Mouse (Mus musculus): ENCODE measurements around the gene Slc23a4. TPM values are rescaled to one million over a fixed set of nuclear protein-coding genes. Genes with fewer than 3 reads are reported as not detected.

Slc23a4 gene
- total and polyA plus RNA-seq, 3 experiments = 6.2 to 10.2 TPM; not detected in 1

GRCm38 (mm10) chr6:34941496-34941895, 46.7 kb downstream of the Slc23a4 start:
- TF ChIP-seq TCF12 (IDR thresholded peaks at IDR 0.05; ENCODE audit: low read depth, low read length) = no peak
- no peak for TF ChIP-seq POLR2AphosphoS5 (IDR thresholded peaks at IDR 0.05; ENCODE audit: borderline replicate concordance, low read depth, low read length)
- no peak for TF ChIP-seq CHD2 (IDR thresholded peaks at IDR 0.05; ENCODE audit: low read length)
- TF ChIP-seq MAX (IDR thresholded peaks at IDR 0.05; ENCODE audit: low read length) = no peak
- TF ChIP-seq ETS1 (IDR thresholded peaks at IDR 0.05; ENCODE audit: low read depth, low read length) = no peak
- TF ChIP-seq ZMIZ1 (IDR thresholded peaks at IDR 0.05; ENCODE audit: low read depth, low read length) = no peak
- no peak for DNase-seq (ENCODE audit: low read depth, low spot score)
- no peaks in the 10 kb centered on the region for H3K27me3 ChIP-seq (ENCODE audit: control insufficient read depth in 1 of 2, insufficient read depth in 2 of 2, low read length in 2 of 2)
- H3K36me3 ChIP-seq (ENCODE audit: control insufficient read depth in 1 of 2, insufficient read depth in 2 of 2, low read length in 2 of 2) = peaks cover 0 to 2% of the 10 kb centered on the region in 2 experiments; a peak in 1 of 4 replicates
- no peaks in the 10 kb centered on the region for H3K79me2 ChIP-seq (ENCODE audit: control insufficient read depth, insufficient read depth, low read length, poor library complexity)
- H3K9ac ChIP-seq (ENCODE audit: control insufficient read depth, low read depth, low read length, poor library complexity, severe bottlenecking) = no peak overlapping the region
- no peak overlapping the region for H3K27ac ChIP-seq (ENCODE audit: control insufficient read depth, low read depth, low read length)
- no peaks in the 10 kb centered on the region for H3K4me1 ChIP-seq (ENCODE audit: control insufficient read depth in 1 of 2, insufficient read depth in 2 of 2, low read length in 2 of 2)
- no peaks in the 10 kb centered on the region for H3K9me3 ChIP-seq (replicated peaks; ENCODE audit: insufficient read depth, low read length)
- no peak overlapping the region for H3K4me3 ChIP-seq (ENCODE audit: control insufficient read depth in 1 of 2, insufficient read depth in 1 of 2, low read depth in 2 of 2, low read length in 2 of 2)

- no peaks in the 10 kb centered on the region for H3K79me2 ChIP-seq (ENCODE audit: control insufficient read depth, insufficient read depth, low read length, poor library complexity)
- no peaks in the 10 kb centered on the region for H3K27me3 ChIP-seq (ENCODE audit: control insufficient read depth in 1 of 2, insufficient read depth in 2 of 2, low read length in 2 of 2)
- H3K9ac ChIP-seq (ENCODE audit: control insufficient read depth, low read depth, low read length, poor library complexity, severe bottlenecking) = no peak overlapping the region
- H3K4me3 ChIP-seq (ENCODE audit: control insufficient read depth in 1 of 2, insufficient read depth in 1 of 2, low read depth in 2 of 2, low read length in 2 of 2) = no peak overlapping the region
- no peak overlapping the region for H3K27ac ChIP-seq (ENCODE audit: control insufficient read depth, low read depth, low read length)
- TF ChIP-seq GATA1 (IDR thresholded peaks at IDR 0.05; ENCODE audit: low read depth, low read length) = no peak
- no peak for DNase-seq (ENCODE audit: low read depth, low spot score)
- peaks cover 0 to 2% of the 10 kb centered on the region in 2 experiments; a peak in 1 of 4 replicates for H3K36me3 ChIP-seq (ENCODE audit: control insufficient read depth in 1 of 2, insufficient read depth in 2 of 2, low read length in 2 of 2)
- no peaks in the 10 kb centered on the region for H3K9me3 ChIP-seq (replicated peaks; ENCODE audit: insufficient read depth, low read length)
- no peaks in the 10 kb centered on the region for H3K4me1 ChIP-seq (ENCODE audit: control insufficient read depth in 1 of 2, insufficient read depth in 2 of 2, low read length in 2 of 2)
Observed at GRCm38 (mm10) chr6:34939451-34939850, 48.8 kb downstream of the Slc23a4 start.

- no peak for DNase-seq (ENCODE audit: low read depth, low spot score)
- Histone ChIP-seq H3K4me3 (ENCODE audit: control insufficient read depth in 1 of 2, insufficient read depth in 1 of 2, low read depth in 2 of 2, low read length in 2 of 2) (no peak overlapping the region), H3K27ac (ENCODE audit: control insufficient read depth, low read depth, low read length) (no peak overlapping the region), H3K9ac (ENCODE audit: control insufficient read depth, low read depth, low read length, poor library complexity, severe bottlenecking) (no peak overlapping the region), H3K36me3 (ENCODE audit: control insufficient read depth in 1 of 2, insufficient read depth in 2 of 2, low read length in 2 of 2) (peaks cover 0 to 2% of the 10 kb centered on the region in 2 experiments; a peak in 1 of 4 replicates), H3K79me2 (ENCODE audit: control insufficient read depth, insufficient read depth, low read length, poor library complexity) (no peaks in the 10 kb centered on the region), H3K9me3 (replicated peaks; ENCODE audit: insufficient read depth, low read length) (no peaks in the 10 kb centered on the region), H3K27me3 (ENCODE audit: control insufficient read depth in 1 of 2, insufficient read depth in 2 of 2, low read length in 2 of 2) (no peaks in the 10 kb centered on the region), H3K4me1 (ENCODE audit: control insufficient read depth in 1 of 2, insufficient read depth in 2 of 2, low read length in 2 of 2) (no peaks in the 10 kb centered on the region)
- no peak for TF ChIP-seq E2F4 (IDR thresholded peaks at IDR 0.05; ENCODE audit: borderline replicate concordance, low read depth, low read length)
- no peak for TF ChIP-seq NRF1 (IDR thresholded peaks at IDR 0.05; ENCODE audit: insufficient read depth, low read depth, low read length, poor library complexity, severe bottlenecking)
- no peak for TF ChIP-seq MAZ (IDR thresholded peaks at IDR 0.05; ENCODE audit: low read depth, low read length)
- TF ChIP-seq POLR2AphosphoS2 (IDR thresholded peaks at IDR 0.05; ENCODE audit: low read length) = no peak
- no peak for TF ChIP-seq TAL1 (IDR thresholded peaks at IDR 0.05; ENCODE audit: low read length)
- TF ChIP-seq MAFK (IDR thresholded peaks at IDR 0.05; ENCODE audit: borderline replicate concordance, low read depth, low read length) = no peak
- TF ChIP-seq ZC3H11A (IDR thresholded peaks at IDR 0.05; ENCODE audit: low read depth, low read length) = no peak
- no peak for TF ChIP-seq SMC3 (IDR thresholded peaks at IDR 0.05; ENCODE audit: low read depth, low read length)
- no peak for TF ChIP-seq MYC (IDR thresholded peaks at IDR 0.05; ENCODE audit: low read depth, low read length)
- no peak for TF ChIP-seq KAT2A (conservative IDR thresholded peaks at IDR 0.05; ENCODE audit: low read depth, low read length)
- TF ChIP-seq MAX (IDR thresholded peaks at IDR 0.05; ENCODE audit: low read length) = no peak
- TF ChIP-seq RAD21 (IDR thresholded peaks at IDR 0.05; ENCODE audit: low read depth, low read length) = no peak
- no peak for TF ChIP-seq GABPA (IDR thresholded peaks at IDR 0.05; ENCODE audit: low read depth, low read length)
- TF ChIP-seq MXI1 (IDR thresholded peaks at IDR 0.05; ENCODE audit: low read depth, low read length) = no peak
- TF ChIP-seq MYB (IDR thresholded peaks at IDR 0.05; ENCODE audit: low read depth, low read length) = no peak
Observed at GRCm38 (mm10) chr6:34938929-34939325, 49.3 kb downstream of the Slc23a4 start.
